Mouse (Mus musculus): ENCODE measurements around the gene Efs. TPM values are rescaled to one million over a fixed set of nuclear protein-coding genes. Genes with fewer than 3 reads are reported as not detected.
A peak's percentile ranks its signal among the peaks of the same experiment; 100 is the strongest.

The Efs gene
- polyA plus RNA-seq, 1 experiment from 2014 or later, result 27.7 TPM

DNA sequence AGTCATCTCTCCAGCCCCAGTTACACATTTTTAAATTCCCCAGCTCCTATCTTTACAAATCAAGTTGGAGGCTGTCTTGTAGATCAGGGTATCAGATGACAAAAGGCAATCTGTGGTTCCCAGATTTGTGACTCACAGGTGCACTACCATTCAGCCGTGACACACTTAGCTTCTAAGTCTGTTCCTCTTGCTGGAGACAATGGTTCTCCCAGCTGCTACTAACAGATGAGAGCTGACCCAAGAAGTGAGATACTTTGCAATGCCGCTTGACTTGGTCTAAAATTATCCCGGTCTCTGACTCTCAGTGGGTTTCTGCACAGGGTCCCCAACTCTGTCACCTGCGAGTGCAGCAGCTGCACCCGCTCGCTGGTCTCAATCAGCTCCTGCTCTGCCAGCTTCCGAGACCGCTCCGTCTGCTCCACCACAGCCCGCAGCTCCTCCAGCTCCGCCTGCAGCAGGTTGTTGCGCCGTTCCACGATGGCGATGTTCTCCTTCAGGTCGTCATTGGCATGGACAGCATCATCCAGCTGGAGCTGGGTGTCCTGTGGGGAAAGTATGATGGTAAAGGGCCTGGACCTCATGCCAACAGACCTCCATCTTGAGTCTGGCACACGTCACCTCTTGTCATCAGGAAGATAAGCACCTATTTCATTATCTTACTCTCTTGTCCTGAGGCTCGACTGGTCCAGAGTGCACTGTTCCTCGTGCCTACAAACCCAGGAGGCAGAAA, 20.2 kb upstream of the Efs start:
- H3K27ac ChIP-seq, result no peak overlapping the region
- no peak overlapping the region for H3K9ac ChIP-seq
- no peaks in the 10 kb centered on the region for H3K4me1 ChIP-seq
- H3K27me3 ChIP-seq (replicated peaks), result no peaks in the 10 kb centered on the region
- no peaks in the 10 kb centered on the region for H3K36me3 ChIP-seq
- no peak overlapping the region for H3K4me2 ChIP-seq
- ATAC-seq (ENCODE audit: insufficient read depth, low FRiP score, low read depth), result no peak
- no peak overlapping the region for H3K4me3 ChIP-seq (replicated peaks)
- H3K9me3 ChIP-seq, result no peaks in the 10 kb centered on the region
- WGBS, result 76% methylated on average over 19 of the region's 19 CpGs

DNA sequence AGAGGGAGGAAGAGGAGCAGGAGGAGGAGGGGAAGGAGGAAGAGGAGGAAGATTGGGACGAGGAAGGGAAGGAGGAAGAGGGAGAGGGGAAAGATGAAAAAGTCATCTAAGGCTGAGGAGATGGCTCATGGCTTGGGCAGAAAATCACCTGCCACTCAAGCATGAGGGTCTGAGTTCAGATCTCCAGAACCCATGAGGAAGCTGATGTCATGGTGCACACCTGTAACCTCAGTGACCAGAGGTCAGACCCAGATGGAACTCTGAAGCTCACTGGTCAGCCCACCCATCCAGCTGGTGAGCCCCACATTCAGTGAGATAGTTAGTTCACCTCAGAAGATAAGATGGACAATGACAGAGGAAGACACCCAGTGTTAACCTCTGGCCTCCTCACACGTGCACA, 19.0 kb upstream of the Efs start:
- H3K27me3 ChIP-seq (replicated peaks), result no peaks in the 10 kb centered on the region
- H3K27ac ChIP-seq, result no peak overlapping the region
- H3K9ac ChIP-seq, result no peak overlapping the region

DNA sequence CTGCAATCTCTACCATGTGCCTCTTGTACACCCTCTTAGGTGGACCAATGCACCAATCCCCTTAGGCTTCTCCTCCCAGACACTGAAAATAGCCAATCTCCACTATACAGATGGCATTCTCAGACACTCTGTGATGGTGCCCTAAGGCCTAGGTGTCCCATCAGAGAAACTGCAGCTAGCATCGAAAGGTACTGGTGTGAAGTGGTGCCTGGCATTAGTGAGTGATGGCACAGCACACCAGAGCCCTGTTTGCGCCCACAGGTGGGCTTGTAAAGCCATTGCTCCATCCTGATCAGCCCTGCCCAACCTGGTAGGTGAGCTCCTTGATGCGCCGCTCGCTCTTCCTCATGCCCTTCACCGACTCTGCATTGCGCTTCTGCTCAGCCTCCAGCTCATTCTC, 18.0 kb upstream of the Efs start:
- Histone ChIP-seq H3K4me2 (no peak overlapping the region), H3K27me3 (replicated peaks) (no peaks in the 10 kb centered on the region), H3K4me3 (replicated peaks) (no peak overlapping the region), H3K36me3 (no peaks in the 10 kb centered on the region), H3K9ac (no peak overlapping the region), H3K27ac (no peak overlapping the region), H3K4me1 (no peaks in the 10 kb centered on the region), H3K9me3 (no peaks in the 10 kb centered on the region)
- 92% methylated on average over 7 of the region's 7 CpGs for WGBS
- ATAC-seq (ENCODE audit: insufficient read depth, low FRiP score, low read depth), result no peak

More for the DNA sequence above, 19.0 kb upstream of the Efs start:
- H3K9me3 ChIP-seq, result no peaks in the 10 kb centered on the region
- H3K36me3 ChIP-seq, result no peaks in the 10 kb centered on the region
- no peak overlapping the region for H3K4me3 ChIP-seq (replicated peaks)
- H3K4me2 ChIP-seq, result no peak overlapping the region
- H3K4me1 ChIP-seq, result no peaks in the 10 kb centered on the region
- ATAC-seq (ENCODE audit: insufficient read depth, low FRiP score, low read depth), result no peak
- WGBS, result 58% methylated on average over 2 of the region's 2 CpGs

DNA sequence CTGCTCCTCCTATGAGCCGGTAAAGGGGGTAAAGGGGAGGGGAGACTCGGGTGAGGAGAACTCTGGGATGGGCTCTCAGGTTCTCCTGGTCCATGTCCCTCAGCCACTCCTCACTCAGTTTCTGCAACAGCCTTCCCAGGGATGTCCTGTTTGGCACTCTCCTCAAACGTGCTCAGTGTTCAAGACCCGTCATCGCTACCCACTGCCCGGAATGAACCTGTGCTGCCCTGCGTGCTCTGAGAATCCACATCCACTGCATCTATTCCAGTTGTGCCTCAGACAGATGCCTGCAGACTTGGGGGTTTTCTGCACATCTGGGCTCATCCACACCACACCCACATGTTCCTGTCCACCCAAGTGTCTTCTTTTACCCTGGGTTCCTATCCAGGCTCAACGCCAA, 16.6 kb upstream of the Efs start:
- Histone ChIP-seq H3K36me3 (no peaks in the 10 kb centered on the region), H3K27me3 (replicated peaks) (no peaks in the 10 kb centered on the region), H3K27ac (no peak overlapping the region), H3K4me3 (replicated peaks) (no peak overlapping the region), H3K4me1 (no peaks in the 10 kb centered on the region), H3K9ac (no peak overlapping the region), H3K9me3 (no peaks in the 10 kb centered on the region), H3K4me2 (no peak overlapping the region)
- ATAC-seq (ENCODE audit: insufficient read depth, low FRiP score, low read depth), result no peak
- 87% methylated on average over 8 of the region's 8 CpGs for WGBS

DNA sequence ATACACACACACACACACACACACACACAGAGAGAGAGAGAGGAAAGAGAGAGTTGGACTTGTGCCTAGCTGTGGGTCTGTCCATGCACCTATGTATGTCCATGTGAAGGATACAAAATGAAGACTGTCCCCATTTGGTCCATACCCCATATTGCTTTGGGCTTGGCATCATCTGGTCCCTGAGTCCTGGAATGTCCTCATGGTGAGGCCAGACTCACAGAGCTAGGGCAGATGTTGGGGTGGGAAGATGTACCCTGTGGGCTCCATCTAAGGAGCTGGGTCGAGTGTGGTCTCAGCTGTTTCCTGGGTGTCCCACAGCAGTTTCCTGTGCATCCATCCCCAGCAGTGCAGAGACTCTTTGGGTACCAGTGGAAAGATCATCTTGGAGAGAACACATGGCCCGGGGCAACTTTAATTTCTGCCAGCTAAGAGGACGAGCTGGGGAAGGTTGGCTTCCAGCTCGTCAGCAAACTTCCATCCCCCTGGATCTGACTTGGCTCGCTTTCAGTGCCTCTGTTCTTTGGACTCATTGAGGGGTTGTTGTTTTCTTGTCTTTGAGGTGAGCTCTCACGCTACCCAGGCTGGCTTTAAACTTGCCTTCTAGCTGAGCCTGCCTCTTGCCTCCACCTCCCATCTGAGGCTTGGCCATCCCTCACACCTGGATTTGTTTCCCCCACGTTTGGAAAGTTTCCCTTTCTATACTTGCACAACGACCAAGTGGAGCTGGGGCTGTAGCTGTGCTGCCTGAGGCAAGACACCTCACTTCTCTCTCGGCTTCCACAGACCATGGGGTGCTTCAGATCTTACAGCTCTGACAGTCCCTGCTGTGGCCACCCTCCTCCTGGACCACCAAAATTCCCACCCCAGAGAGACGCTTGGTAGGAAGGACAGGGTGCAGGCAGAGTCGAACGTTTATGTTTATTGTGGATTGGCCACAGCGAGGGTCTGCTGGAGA, 15.4 kb upstream of the Efs start:
- H3K9ac ChIP-seq, result no peak overlapping the region
- H3K9me3 ChIP-seq, result no peaks in the 10 kb centered on the region
- H3K36me3 ChIP-seq, result no peaks in the 10 kb centered on the region
- no peak overlapping the region for H3K27ac ChIP-seq
- no peak overlapping the region for H3K4me2 ChIP-seq
- no peak overlapping the region for H3K4me3 ChIP-seq (replicated peaks)
- H3K4me1 ChIP-seq, result no peaks in the 10 kb centered on the region
- WGBS, result 56% methylated on average over 13 of the region's 13 CpGs
- no peaks in the 10 kb centered on the region for H3K27me3 ChIP-seq (replicated peaks)
- ATAC-seq (ENCODE audit: insufficient read depth, low FRiP score, low read depth), result no peak

DNA sequence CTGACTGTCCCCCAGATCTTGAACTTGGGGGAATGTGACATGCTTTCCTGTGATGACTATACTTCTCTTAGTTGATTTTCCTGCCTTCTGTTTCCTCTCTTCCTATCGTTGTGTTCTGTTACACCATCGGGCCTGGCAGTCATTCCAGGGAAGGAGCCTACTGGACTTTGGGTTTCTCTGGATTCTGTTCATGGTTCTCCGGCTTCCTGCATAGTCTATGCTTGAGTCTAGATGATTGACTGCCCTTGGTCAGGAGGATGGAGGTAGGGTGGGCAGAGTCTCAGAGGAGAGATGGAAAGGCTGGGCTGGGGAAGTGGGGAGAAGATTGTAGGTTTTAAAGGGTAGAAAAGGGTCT, 14.2 kb upstream of the Efs start:
- no peak overlapping the region for H3K27ac ChIP-seq
- H3K4me3 ChIP-seq (replicated peaks), result no peak overlapping the region
- 80% methylated on average over 3 of the region's 3 CpGs for WGBS
- H3K9me3 ChIP-seq, result no peaks in the 10 kb centered on the region
- no peak overlapping the region for H3K4me2 ChIP-seq
- H3K36me3 ChIP-seq, result no peaks in the 10 kb centered on the region
- no peak overlapping the region for H3K9ac ChIP-seq
- 0 out of 2 replicates have a peak, but pooled peaks cover 3% of the 10 kb centered on the region for H3K4me1 ChIP-seq
- H3K27me3 ChIP-seq (replicated peaks), result no peaks in the 10 kb centered on the region
- ATAC-seq (ENCODE audit: insufficient read depth, low FRiP score, low read depth), result no peak

DNA sequence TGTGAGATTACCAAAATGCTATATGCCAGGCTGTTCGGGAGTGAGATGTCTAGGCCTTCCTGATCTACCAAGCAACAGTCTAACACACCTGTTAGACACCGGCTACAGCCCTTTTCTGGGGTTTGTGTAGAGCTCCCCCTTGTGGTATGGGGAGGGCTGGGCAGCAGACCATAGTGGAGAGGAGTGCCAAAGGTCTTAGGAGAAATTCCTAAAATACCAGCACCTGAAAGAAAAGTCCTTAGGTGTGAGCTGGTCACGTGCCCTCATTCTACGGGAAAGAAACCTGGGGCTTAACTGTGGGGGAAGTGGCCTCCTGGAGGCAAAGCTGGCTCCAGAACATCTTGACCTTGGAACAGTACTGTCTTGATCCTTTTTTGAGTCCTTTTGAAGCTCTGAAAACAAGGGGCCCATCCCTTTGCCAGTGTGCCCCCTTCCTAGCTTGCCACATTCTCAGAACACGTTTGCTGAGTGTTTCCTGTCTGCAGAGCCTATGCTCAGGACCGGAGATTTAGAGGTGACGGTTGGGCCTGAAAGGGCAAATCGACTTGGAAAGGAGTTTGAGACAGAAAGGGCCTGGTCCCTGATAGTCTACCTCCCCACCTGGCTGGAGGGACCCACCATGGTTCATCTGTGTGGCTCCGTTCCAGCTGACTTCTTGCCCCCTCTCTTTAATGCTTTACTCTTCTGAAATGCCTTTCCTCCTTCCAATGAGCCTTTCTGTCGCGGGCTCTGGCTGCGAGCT, 13.7 kb upstream of the Efs start:
- no peaks in the 10 kb centered on the region for H3K9me3 ChIP-seq
- H3K4me2 ChIP-seq, result no peak overlapping the region
- no peak overlapping the region for H3K27ac ChIP-seq
- peak; percentile 56; the same call in 1 of the 2 replicates for ATAC-seq (ENCODE audit: insufficient read depth, low FRiP score, low read depth)
- H3K9ac ChIP-seq, result no peak overlapping the region
- H3K4me1 ChIP-seq, result 0 out of 2 replicates have a peak, but pooled peaks cover 3% of the 10 kb centered on the region
- no peaks in the 10 kb centered on the region for H3K36me3 ChIP-seq
- WGBS, result 53% methylated on average over 12 of the region's 12 CpGs
- H3K27me3 ChIP-seq (replicated peaks), result no peaks in the 10 kb centered on the region
- H3K4me3 ChIP-seq (replicated peaks), result no peak overlapping the region

DNA sequence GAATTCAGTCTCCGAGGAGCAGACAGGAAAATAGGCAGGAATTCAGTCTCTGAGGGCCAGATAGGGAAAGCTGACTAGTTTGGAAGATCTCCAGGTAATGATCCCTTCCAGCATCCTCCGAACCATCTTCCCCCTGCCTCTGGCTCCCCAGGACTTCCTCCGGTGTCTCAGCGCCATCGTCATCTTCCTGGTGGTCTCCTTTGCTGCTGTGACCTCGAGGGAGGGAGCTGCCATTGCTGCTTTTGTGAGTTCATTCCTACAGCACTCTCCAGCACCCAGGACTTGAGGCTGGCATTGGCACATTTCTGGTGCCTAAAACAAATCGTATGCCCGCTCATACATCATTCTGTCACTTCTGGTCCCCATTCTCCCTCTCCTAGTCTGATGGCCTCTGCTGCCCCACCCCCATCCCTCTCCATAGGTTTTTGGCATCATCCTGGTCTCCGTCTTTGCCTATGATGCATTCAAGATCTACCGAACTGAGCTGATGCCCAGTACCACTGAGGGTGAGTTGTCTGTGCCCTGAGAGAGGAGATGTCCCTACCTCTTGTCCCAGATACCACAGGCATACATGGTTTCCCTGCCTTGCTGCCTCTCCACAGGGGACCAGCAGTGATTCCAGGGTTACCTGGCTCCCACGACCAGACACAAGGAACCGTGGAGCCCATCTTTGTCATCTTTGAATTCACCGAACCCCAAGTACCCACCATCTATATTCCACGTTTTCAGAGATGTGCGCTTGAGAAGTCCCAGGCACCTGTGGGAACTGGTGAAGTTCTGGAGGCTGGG, 12.7 kb upstream of the Efs start:
- no peak overlapping the region for H3K27ac ChIP-seq
- no peaks in the 10 kb centered on the region for H3K27me3 ChIP-seq (replicated peaks)
- H3K9me3 ChIP-seq, result no peaks in the 10 kb centered on the region
- H3K9ac ChIP-seq, result no peak overlapping the region
- WGBS, result 77% methylated on average over 15 of the region's 15 CpGs
- no peaks in the 10 kb centered on the region for H3K36me3 ChIP-seq
- 0 out of 2 replicates have a peak, but pooled peaks cover 3% of the 10 kb centered on the region for H3K4me1 ChIP-seq
- H3K4me3 ChIP-seq (replicated peaks), result no peak overlapping the region
- no peak overlapping the region for H3K4me2 ChIP-seq
- no peak for ATAC-seq (ENCODE audit: insufficient read depth, low FRiP score, low read depth)

DNA sequence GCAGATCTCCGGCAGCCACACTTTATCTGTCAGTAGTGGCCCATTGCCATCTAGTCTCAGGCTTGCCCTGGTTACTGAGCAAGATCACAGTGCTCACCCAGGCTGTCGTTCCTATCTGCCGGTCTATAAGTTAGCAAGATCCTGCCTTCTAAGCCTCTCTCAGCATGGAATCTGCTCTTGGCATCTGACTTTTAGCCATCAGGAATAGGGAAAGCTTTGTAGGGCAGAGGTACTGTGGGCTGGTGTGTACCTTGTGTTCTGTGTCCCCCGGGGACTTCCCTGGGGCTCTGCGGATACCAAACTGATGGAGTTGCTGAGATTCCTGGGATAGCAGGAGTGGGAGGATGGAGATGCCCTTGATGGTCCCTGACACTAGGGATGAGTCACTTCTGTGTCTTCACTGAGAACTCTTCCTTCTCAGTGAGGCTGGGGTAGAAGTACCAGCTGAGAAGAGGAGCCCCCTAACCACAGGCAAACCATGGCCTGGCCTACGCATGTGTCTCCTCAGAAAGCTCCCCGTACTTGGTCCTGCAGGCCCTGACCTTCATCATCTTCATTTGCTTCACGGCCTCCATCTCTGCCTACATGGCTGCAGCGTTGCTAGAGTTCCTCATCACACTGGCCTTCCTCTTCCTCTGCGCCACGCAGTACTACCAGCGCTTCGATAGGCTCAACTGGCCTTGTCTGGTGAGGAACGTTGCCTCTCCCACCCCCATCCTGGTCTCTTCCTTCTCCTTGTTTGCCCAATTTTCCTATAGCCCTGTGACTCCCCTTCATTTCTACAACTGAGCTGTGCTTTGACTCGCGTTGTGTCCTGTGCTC, 11.6 kb upstream of the Efs start:
- ATAC-seq (ENCODE audit: insufficient read depth, low FRiP score, low read depth), result no peak
- H3K9me3 ChIP-seq, result no peaks in the 10 kb centered on the region
- H3K27ac ChIP-seq, result no peak overlapping the region
- H3K27me3 ChIP-seq (replicated peaks), result no peaks in the 10 kb centered on the region
- 86% methylated on average over 16 of the region's 16 CpGs for WGBS
- H3K36me3 ChIP-seq, result no peaks in the 10 kb centered on the region
- no peak overlapping the region for H3K9ac ChIP-seq
- H3K4me1 ChIP-seq, result peaks cover 7% of the 10 kb centered on the region; the same call in 1 of the 2 replicates
- H3K4me3 ChIP-seq (replicated peaks), result no peak overlapping the region
- H3K4me2 ChIP-seq, result no peak overlapping the region

DNA sequence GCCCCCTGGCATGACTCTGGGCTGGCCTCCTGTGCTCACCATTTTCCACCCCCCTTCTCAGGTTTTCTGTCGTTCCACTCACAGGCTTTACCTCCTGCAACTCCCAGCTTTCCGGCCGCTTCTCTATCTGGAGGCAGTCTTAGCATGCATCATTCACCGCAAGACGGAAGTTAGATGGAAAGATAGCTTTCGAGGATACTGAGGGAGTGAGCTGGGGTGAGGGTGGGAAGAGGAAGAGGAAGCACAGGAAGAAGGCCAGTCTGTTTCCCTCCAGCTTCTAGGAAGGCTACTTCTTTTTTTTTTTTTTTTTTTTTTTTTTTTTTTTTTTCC, 10.9 kb upstream of the Efs start:
- H3K27me3 ChIP-seq (replicated peaks), result no peaks in the 10 kb centered on the region
- peaks cover 7% of the 10 kb centered on the region; the same call in 1 of the 2 replicates for H3K4me1 ChIP-seq
- ATAC-seq (ENCODE audit: insufficient read depth, low FRiP score, low read depth), result no peak
- H3K9ac ChIP-seq, result no peak overlapping the region
- peak overlapping the region; percentile 40; the same call in 1 of the 2 replicates for H3K27ac ChIP-seq
- H3K9me3 ChIP-seq, result no peaks in the 10 kb centered on the region
- WGBS, result 44% methylated on average over 6 of the region's 6 CpGs
- H3K36me3 ChIP-seq, result no peaks in the 10 kb centered on the region
- no peak overlapping the region for H3K4me3 ChIP-seq (replicated peaks)
- H3K4me2 ChIP-seq, result no peak overlapping the region

All from stomach, embryonic 15.5 days (tissue).